Mouse (Mus musculus) olfactory bulb, adult 2 months (tissue): ENCODE data around the gene Fam45a.

ENCODE experiments used
- CTCF ChIP-seq: fragments of 200-500 bp; IDR thresholded peaks from 2 replicates; pipeline ENCODE4 v1.5.1; 2012; ENCODE audit warnings: low read depth, mild to moderate bottlenecking, low read length, moderate library complexity; ENCODE audit not compliant: insufficient read depth
- POLR2A ChIP-seq: fragments of 200-500 bp; IDR thresholded peaks from 2 replicates; pipeline ENCODE4 v1.6.1; 2012; ENCODE audit warnings: mild to moderate bottlenecking, low read depth, low read length, moderate library complexity; ENCODE audit not compliant: insufficient read depth

- TF ChIP-seq POLR2A: no peak
- no peak for TF ChIP-seq CTCF
Observed at GRCm38 (mm10) chr19:60789919-60790506, 21.4 kb upstream of the Fam45a start.
